Mouse (Mus musculus) adrenal gland, postnatal 36 days (tissue): ENCODE results near the gene Gngt2. TPM values are rescaled to one million over a fixed set of nuclear protein-coding genes. Genes with fewer than 3 reads are reported as not detected.
A peak's percentile ranks its signal among the peaks of the same experiment; 100 is the strongest.
"Not testable (repeated sequence)": the region's sequence is repeated elsewhere in the genome, so short reads cannot be mapped to it uniquely, and the experiment has no call there.

Experiments
- DNase-seq, 2 experiments: peaks; one replicate each; pipeline ENCODE4 v3.0.0; 2021; ENCODE audit warnings: mixed read lengths in 1 of 2
- total RNA-seq, 2 experiments: library from RNA; stranded (reverse); gene quantifications; 2 replicates each; pipeline ENCODE4 v1.2.3; 2021

Gene Gngt2
- total RNA-seq, 2 experiments from 2014 or later, result 14.3 to 30.9 TPM

- DNase-seq, result no peak
These were observed 3.9 kb downstream of the Gngt2 start for GRCm38 (mm10) chr11:95840694-95841497.

GRCm38 (mm10) chr11:95841498-95841830 is 4.4 kb downstream of the Gngt2 start:
- no peak for DNase-seq

- DNase-seq, result peak in 1 of 2 experiments; percentile 65
These were observed 5.2 kb downstream of the Gngt2 start, which contains the start of gene Abi3 for GRCm38 (mm10) chr11:95842074-95842681. Gene Abi3, minus strand, starts transcription at chr11:95842476.

- DNase-seq, result peak in 1 of 2 experiments; percentile 42
These were observed 5.9 kb downstream of the Gngt2 start for GRCm38 (mm10) chr11:95842953-95843352.

GRCm38 (mm10) chr11:95843421-95843950 is 6.5 kb downstream of the Gngt2 start:
- DNase-seq, result peak in 1 of 2 experiments; percentile 35

- no peak for DNase-seq
These were observed 7.9 kb downstream of the Gngt2 start for GRCm38 (mm10) chr11:95844935-95845334.

GRCm38 (mm10) chr11:95850898-95851297 is 13.9 kb downstream of the Gngt2 start:
- no peak for DNase-seq

GRCm38 (mm10) chr11:95853684-95854083 is 16.7 kb downstream of the Gngt2 start:
- peak; percentile 80 to 89 for DNase-seq

- no peak for DNase-seq
These were observed 20.3 kb downstream of the Gngt2 start for GRCm38 (mm10) chr11:95857306-95857705.

GRCm38 (mm10) chr11:95857716-95858527 is 20.9 kb downstream of the Gngt2 start:
- DNase-seq, result no peak

- peak; percentile 96 to 99 for DNase-seq
These were observed 21.8 kb downstream of the Gngt2 start for GRCm38 (mm10) chr11:95858528-95859467.

GRCm38 (mm10) chr11:95859468-95859855 is 22.4 kb downstream of the Gngt2 start:
- peak; percentile 78 for DNase-seq

- DNase-seq, result no peak
These were observed 23.1 kb downstream of the Gngt2 start for GRCm38 (mm10) chr11:95860071-95860490.

- no peak for DNase-seq
These were observed 24.4 kb downstream of the Gngt2 start for GRCm38 (mm10) chr11:95861397-95861796.

- DNase-seq, result no peak
These were observed 32.4 kb downstream of the Gngt2 start for GRCm38 (mm10) chr11:95869442-95869841.

GRCm38 (mm10) chr11:95869918-95870470 is 33.0 kb downstream of the Gngt2 start:
- no peak for DNase-seq

- DNase-seq, result no peak
These were observed 38.8 kb downstream of the Gngt2 start for GRCm38 (mm10) chr11:95875804-95876203.

GRCm38 (mm10) chr11:95876296-95876695 is 39.3 kb downstream of the Gngt2 start:
- peak; percentile 65 to 83 for DNase-seq

GRCm38 (mm10) chr11:95879861-95880260 is 42.8 kb downstream of the Gngt2 start:
- not testable (repeated sequence) for DNase-seq

GRCm38 (mm10) chr11:95890462-95891051 is 53.5 kb downstream of the Gngt2 start:
- no peak for DNase-seq
